Mouse (Mus musculus) midbrain, postnatal 0 days (tissue): ENCODE data around the gene 2210016L21Rik. TPM values are rescaled to one million over a fixed set of nuclear protein-coding genes. Genes with fewer than 3 reads are reported as not detected.
"Not testable (repeated sequence)": the region's sequence is repeated elsewhere in the genome, so short reads cannot be mapped to it uniquely, and the experiment has no call there.

Experiments
- ATAC-seq: fragments of 200-750 bp; cut with Nextera tagmentation; 2 replicates; pipeline ENCODE4 v1.8.0; 2017; ENCODE audit warnings: moderate number of reproducible peaks, mild to moderate bottlenecking, moderate TSS enrichment, moderate library complexity; ENCODE audit not compliant: low FRiP score
- DNase-seq: peaks from one replicate; pipeline ENCODE4 v3.0.0-alpha.2; 2015; ENCODE audit warnings: low spot score
- H3K27ac ChIP-seq: fragments of 300-500 bp; sonication (generic); 2 replicates; pipeline ENCODE4 v1.5.1; 2014; ENCODE audit warnings: low read depth, mild to moderate bottlenecking, low read length, mixed read lengths
- H3K27me3 ChIP-seq: fragments of 300-500 bp; sonication (generic); 2 replicates; pipeline ENCODE4 v1.6.1; 2014; ENCODE audit warnings: low read length, control low read depth, mixed read lengths; ENCODE audit not compliant: insufficient read depth
- H3K36me3 ChIP-seq: fragments of 300-500 bp; sonication (generic); 2 replicates; pipeline ENCODE4 v1.6.1; 2014; ENCODE audit warnings: low read length, control low read depth, mixed read lengths; ENCODE audit not compliant: insufficient read depth
- H3K4me1 ChIP-seq: fragments of 300-500 bp; sonication (generic); 2 replicates; pipeline ENCODE4 v1.6.1; 2014; ENCODE audit warnings: mild to moderate bottlenecking, control low read depth, antibody characterized with exemption, low read length, mixed read lengths; ENCODE audit not compliant: insufficient read depth
- H3K4me2 ChIP-seq: fragments of 300-500 bp; sonication (generic); 2 replicates; pipeline ENCODE4 v1.6.1; 2014; ENCODE audit warnings: low read depth, mild to moderate bottlenecking, low read length, mixed read lengths; ENCODE audit not compliant: poor library complexity, severe bottlenecking
- H3K4me3 ChIP-seq: fragments of 300-500 bp; sonication (generic); 2 replicates; pipeline ENCODE4 v1.5.1; 2014; ENCODE audit warnings: low read depth, mild to moderate bottlenecking, low read length, moderate library complexity
- H3K9ac ChIP-seq: fragments of 300-500 bp; sonication (generic); replicated peaks from 2 replicates; pipeline ENCODE4 v1.6.1; 2014; ENCODE audit warnings: mild to moderate bottlenecking, low read length, moderate library complexity, mixed read lengths; ENCODE audit not compliant: poor library complexity, severe bottlenecking
- H3K9me3 ChIP-seq: fragments of 300-500 bp; sonication (generic); 2 replicates; pipeline ENCODE4 v1.6.1; 2016; ENCODE audit warnings: low read length, control low read depth
- CTCF ChIP-seq: IDR thresholded peaks from 2 replicates; pipeline ENCODE4 v1.5.1; 2016; ENCODE audit warnings: antibody characterized with exemption, mild to moderate bottlenecking
- WGBS: fragments of 180-500 bp; shearing (Covaris S2); extraction: QIAGEN DNeasy Blood & Tissue Kit; methylation state at CpG from one replicate; pipeline ENCODE4 v1.1.7; 2014; 5-methylcytosine and 5-hydroxymethylcytosine counted together
- polyA plus RNA-seq: library from polyadenylated mRNA; unstranded; fragments of >200 nt; fragmentation: Nextera tagmentation; extraction: Ambion mirVana; gene quantifications from 2 replicates; pipeline ENCODE4 v1.2.1, GENCODE M21; 2015
- total RNA-seq: library from RNA; depleted of rRNA; stranded (reverse); fragments of >200 nt; gene quantifications from 2 replicates; pipeline ENCODE4 v1.2.3, GENCODE M21; 2014

Gene 2210016L21Rik
- total and polyA plus RNA-seq, 2 experiments from 2014 or later = 62.9 to 225 TPM

GRCm38 (mm10) chr5:114908598-114909305 is 33.2 kb upstream of the 2210016L21Rik start:
- H3K4me1 ChIP-seq = no peaks in the 10 kb centered on the region
- no peak overlapping the region for H3K4me3 ChIP-seq
- H3K9ac ChIP-seq = no peak overlapping the region
- H3K4me2 ChIP-seq = no peak overlapping the region
- TF ChIP-seq CTCF = no peak
- DNase-seq = no peak
- no peak overlapping the region for H3K27ac ChIP-seq
- H3K9me3 ChIP-seq = no peaks in the 10 kb centered on the region
- WGBS = 58% methylated on average over 13 of the region's 13 CpGs
- no peaks in the 10 kb centered on the region for H3K36me3 ChIP-seq
- H3K27me3 ChIP-seq = no peaks in the 10 kb centered on the region
- no peak for ATAC-seq

GRCm38 (mm10) chr5:114913686-114914085 is 28.3 kb upstream of the 2210016L21Rik start:
- Histone ChIP-seq H3K4me1 (no peaks in the 10 kb centered on the region), H3K9me3 (no peaks in the 10 kb centered on the region), H3K27ac (no peak overlapping the region), H3K27me3 (no peaks in the 10 kb centered on the region), H3K36me3 (no peaks in the 10 kb centered on the region), H3K4me3 (no peak overlapping the region), H3K4me2 (no peak overlapping the region), H3K9ac (no peak overlapping the region)
- WGBS = 78% methylated on average over 4 of the region's 4 CpGs
- DNase-seq (no peak), ATAC-seq (no peak)
- TF ChIP-seq CTCF = no peak

- Histone ChIP-seq H3K9me3 (no peaks in the 10 kb centered on the region), H3K9ac (no peak overlapping the region), H3K4me3 (no peak overlapping the region), H3K27ac (no peak overlapping the region), H3K4me2 (no peak overlapping the region), H3K27me3 (no peaks in the 10 kb centered on the region), H3K36me3 (no peaks in the 10 kb centered on the region), H3K4me1 (no peaks in the 10 kb centered on the region)
- 82% methylated on average over 8 of the region's 8 CpGs for WGBS
- DNase-seq (no peak), ATAC-seq (no peak)
- no peak for TF ChIP-seq CTCF
Observed at GRCm38 (mm10) chr5:114914855-114915254, 27.1 kb upstream of the 2210016L21Rik start.

GRCm38 (mm10) chr5:114915854-114916253 is 26.1 kb upstream of the 2210016L21Rik start:
- ATAC-seq (no peak), DNase-seq (no peak)
- no peak overlapping the region for H3K9ac ChIP-seq
- no peaks in the 10 kb centered on the region for H3K36me3 ChIP-seq
- no peak overlapping the region for H3K4me2 ChIP-seq
- TF ChIP-seq CTCF = no peak
- H3K27me3 ChIP-seq = no peaks in the 10 kb centered on the region
- WGBS = 72% methylated on average over 5 of the region's 5 CpGs
- H3K4me3 ChIP-seq = no peak overlapping the region
- H3K4me1 ChIP-seq = no peaks in the 10 kb centered on the region
- H3K9me3 ChIP-seq = no peaks in the 10 kb centered on the region
- H3K27ac ChIP-seq = no peak overlapping the region

- TF ChIP-seq CTCF = no peak
- 87% methylated on average over 4 of the region's 4 CpGs for WGBS
Observed at GRCm38 (mm10) chr5:114916777-114917176, 25.2 kb upstream of the 2210016L21Rik start.

GRCm38 (mm10) chr5:114917357-114917756 is 24.6 kb upstream of the 2210016L21Rik start:
- H3K4me1 ChIP-seq, H3K36me3 ChIP-seq, H3K27ac ChIP-seq, H3K4me2 ChIP-seq, DNase-seq, H3K9me3 ChIP-seq, H3K4me3 ChIP-seq, H3K27me3 ChIP-seq, ATAC-seq, H3K9ac ChIP-seq: not testable (repeated sequence)
- 93% methylated on average over 5 of the region's 5 CpGs for WGBS

More at GRCm38 (mm10) chr5:114916777-114917176, 25.2 kb upstream of the 2210016L21Rik start:
- no peak for DNase-seq
- H3K36me3 ChIP-seq = no peaks in the 10 kb centered on the region
- no peak for ATAC-seq
- no peak overlapping the region for H3K9ac ChIP-seq
- H3K27ac ChIP-seq = no peak overlapping the region
- H3K4me1 ChIP-seq = no peaks in the 10 kb centered on the region
- H3K9me3 ChIP-seq = no peaks in the 10 kb centered on the region
- no peaks in the 10 kb centered on the region for H3K27me3 ChIP-seq
- no peak overlapping the region for H3K4me3 ChIP-seq
- H3K4me2 ChIP-seq = no peak overlapping the region
